Mouse (Mus musculus) thymus, postnatal 10 days (tissue): Measurements from ENCODE around the gene Mbtps1.
A peak's percentile ranks its signal among the peaks of the same experiment; 100 is the strongest.

Experiments used
- DNase-seq, 2 experiments: peaks; one replicate each; pipeline ENCODE4 v3.0.0; 2021; ENCODE audit warnings: low spot score in 2 of 2

The Mbtps1 gene

GRCm38 (mm10) chr8:119503191-119503767 is 55.3 kb downstream of the Mbtps1 start:
- no peak for DNase-seq

- no peak for DNase-seq
Observed at GRCm38 (mm10) chr8:119502111-119502510, 56.4 kb downstream of the Mbtps1 start.

GRCm38 (mm10) chr8:119501598-119501997 is 56.9 kb downstream of the Mbtps1 start, which contains the start of gene Slc38a8:
Gene Slc38a8 (minus strand): TSS chr8:119501698.
- no peak for DNase-seq

GRCm38 (mm10) chr8:119499836-119500235 is 58.7 kb downstream of the Mbtps1 start:
- no peak for DNase-seq

GRCm38 (mm10) chr8:119496848-119497247 is 61.7 kb downstream of the Mbtps1 start:
- DNase-seq, result peak; percentile 9 to 63

- no peak for DNase-seq
Observed at GRCm38 (mm10) chr8:119487093-119487492, 71.4 kb downstream of the Mbtps1 start.

- no peak for DNase-seq
Observed at GRCm38 (mm10) chr8:119484145-119484896, 74.2 kb downstream of the Mbtps1 start.

- DNase-seq, result no peak
Observed at GRCm38 (mm10) chr8:119478684-119479083, 79.9 kb downstream of the Mbtps1 start.

GRCm38 (mm10) chr8:119468091-119468490 is 90.4 kb downstream of the Mbtps1 start:
- DNase-seq, result no peak

- DNase-seq, result no peak
Observed at GRCm38 (mm10) chr8:119466794-119467193, 91.7 kb downstream of the Mbtps1 start.

GRCm38 (mm10) chr8:119466105-119466504 is 92.4 kb downstream of the Mbtps1 start:
- DNase-seq, result peak; percentile 25 to 38

GRCm38 (mm10) chr8:119463709-119464108 is 94.8 kb downstream of the Mbtps1 start:
- no peak for DNase-seq

- DNase-seq, result no peak
Observed at GRCm38 (mm10) chr8:119461356-119461755, 97.2 kb downstream of the Mbtps1 start.

GRCm38 (mm10) chr8:119459724-119460123 is 98.8 kb downstream of the Mbtps1 start:
- no peak for DNase-seq
